8 mouse cellular contexts compared by ENCODE assay signal in the genomic region with DNA sequence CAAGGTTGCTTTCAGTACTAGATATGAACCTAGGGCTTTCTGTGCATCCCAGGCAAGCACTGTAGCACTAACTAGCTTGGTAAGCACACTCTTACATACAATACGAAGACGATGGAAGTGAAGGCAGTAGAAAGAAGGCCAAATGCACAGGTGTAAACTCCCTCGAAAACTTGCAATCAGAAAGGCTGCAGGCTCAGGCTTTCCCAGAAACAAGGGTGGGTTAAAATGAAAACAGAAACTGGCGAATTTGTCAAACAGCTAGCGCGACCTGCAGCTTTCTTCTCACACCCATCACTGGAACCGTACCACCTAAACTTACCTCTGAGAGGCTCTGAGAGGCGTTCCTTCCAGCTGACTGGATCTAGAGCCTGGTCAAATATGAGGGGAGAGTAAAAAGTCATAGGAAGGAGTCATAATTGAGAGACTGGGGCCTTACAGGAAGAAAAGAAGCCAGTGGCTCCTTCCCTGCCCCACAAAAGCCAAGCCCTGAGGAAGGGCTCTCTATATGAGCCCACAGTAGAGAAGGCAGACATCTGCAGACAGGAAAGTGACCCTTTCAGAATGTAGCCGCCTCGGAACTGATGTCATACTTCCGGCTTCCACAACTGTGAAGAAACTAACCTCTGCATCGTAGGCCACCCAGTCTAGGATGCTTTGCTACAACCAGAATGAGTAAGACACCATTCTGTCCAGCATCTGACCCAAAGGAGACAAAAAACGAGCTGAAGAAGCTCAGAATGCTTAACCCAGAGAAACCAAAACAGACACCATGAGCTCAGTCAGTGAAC. TPM values are rescaled to one million over a fixed set of nuclear protein-coding genes. Genes with fewer than 3 reads are reported as not detected.
DNase-seq lines count a peak whose midpoint lies in the region; ATAC-seq and TF ChIP-seq lines count a peak whose summit lies in the region.

No protein-coding gene starts in this region.

- TF ChIP-seq POLR2A in lung, adult 2 months (IDR thresholded peaks at IDR 0.05; ENCODE audit: borderline replicate concordance, extremely low read depth, low read depth, low read length) = no peak

- peaks cover 5% of the 10 kb centered on the region; the same call in 1 of the 2 replicates for H3K36me3 ChIP-seq in limb, embryonic 13.5 days
- peaks cover 1% of the 10 kb centered on the region; the same call in 1 of the 2 replicates for H3K36me3 ChIP-seq in splenic B cell, adult 2 months (ENCODE audit: control insufficient read depth, insufficient read depth, low read length, poor library complexity, severe bottlenecking)
- H3K36me3 ChIP-seq in hindbrain, embryonic 13.5 days = no peaks in the 10 kb centered on the region

- TF ChIP-seq CTCF in lung, adult 2 months (IDR thresholded peaks at IDR 0.05; ENCODE audit: insufficient read depth, low read length) = no peak

- H3K27me3 ChIP-seq in limb, embryonic 13.5 days = no peaks in the 10 kb centered on the region
- H3K27me3 ChIP-seq in splenic B cell, adult 2 months (ENCODE audit: control insufficient read depth, insufficient read depth, low read length, poor library complexity, severe bottlenecking) = no peaks in the 10 kb centered on the region
- no peaks in the 10 kb centered on the region for H3K27me3 ChIP-seq in hindbrain, embryonic 13.5 days

- H3K9ac ChIP-seq in limb, embryonic 13.5 days = no peak overlapping the region; the same call in 1 of the 2 replicates
- no peak overlapping the region for H3K9ac ChIP-seq in hindbrain, embryonic 13.5 days

- ATAC-seq in granulocyte monocyte progenitor cell, adult 5-6 weeks (replicated peaks; ENCODE audit: poor library complexity, severe bottlenecking) = peak; percentile 70
- ATAC-seq in limb, embryonic 13.5 days (ENCODE audit: low FRiP score, low read depth) = no peak
- ATAC-seq in hindbrain, embryonic 13.5 days (ENCODE audit: low FRiP score) = no peak

- WGBS in lung, adult 2 months = 34% methylated on average over 13 of the region's 13 CpGs
- WGBS in limb, embryonic 13.5 days = 75% methylated on average over 13 of the region's 13 CpGs
- WGBS in hindbrain, embryonic 13.5 days = 83% methylated on average over 13 of the region's 13 CpGs

- peak overlapping the region; percentile 48; the same call in 1 of the 2 replicates for H3K27ac ChIP-seq in limb, embryonic 13.5 days
- no peak overlapping the region for H3K27ac ChIP-seq in hindbrain, embryonic 13.5 days

- H3K9me3 ChIP-seq in limb, embryonic 13.5 days = no peaks in the 10 kb centered on the region
- no peaks in the 10 kb centered on the region for H3K9me3 ChIP-seq in hindbrain, embryonic 13.5 days

- H3K4me3 ChIP-seq in lung, adult 2 months (replicated peaks; ENCODE audit: extremely low read depth, low read depth, low read length) = no peak overlapping the region
- H3K4me3 ChIP-seq in limb, embryonic 13.5 days = no peak overlapping the region
- H3K4me3 ChIP-seq in hindbrain, embryonic 13.5 days = no peak overlapping the region

- peaks cover 31% of the 10 kb centered on the region for H3K4me1 ChIP-seq in lung, adult 2 months (ENCODE audit: control insufficient read depth, insufficient read depth, low read length)
- peaks cover 30% of the 10 kb centered on the region for H3K4me1 ChIP-seq in limb, embryonic 13.5 days
- peaks cover 17% of the 10 kb centered on the region for H3K4me1 ChIP-seq in hindbrain, embryonic 13.5 days (replicated peaks)

- no peak overlapping the region for H3K4me2 ChIP-seq in limb, embryonic 13.5 days (replicated peaks)
- H3K4me2 ChIP-seq in hindbrain, embryonic 13.5 days = no peak overlapping the region; the same call in 1 of the 2 replicates

- peak; percentile 30 to 51 for DNase-seq in lung, adult 18-20 months
- DNase-seq in lung, adult 2 months = no peak
- DNase-seq in splenic B cell, adult 2 months (ENCODE audit: low read depth, low spot score) = peak; percentile 75
- DNase-seq in testis, postnatal 14 days (ENCODE audit: low spot score) = no peak
- no peak for DNase-seq in gastrocnemius, postnatal 10 days

RNA-seq across cellular contexts. Expression of gene Rsbn1l, which starts 11.0 kb away (rescaled TPM):
- 5.3 and 7.0 TPM in 2 replicates for polyA plus RNA-seq in lung, adult 2 months (2012; rRNA removed)
- 24.6 and 34.4 TPM in 2 replicates for total RNA-seq in granulocyte monocyte progenitor cell, adult 5-6 weeks (2014; fragmentation: Nextera tagmentation)
- total RNA-seq in granulocyte monocyte progenitor cell, adult 5-6 weeks (2017) = 26.0 and 34.8 TPM in 2 replicates
- polyA plus RNA-seq in limb, embryonic 13.5 days (2015; fragmentation: Nextera tagmentation; extraction: Ambion mirVana) = 5.4 and 6.0 TPM in 2 replicates
- total RNA-seq in gastrocnemius, postnatal 10 days (2021) = 1 to 10 TPM; 8.6 to 9.7 TPM
- polyA plus RNA-seq in hindbrain, embryonic 13.5 days (2015; fragmentation: Nextera tagmentation; extraction: Ambion mirVana) = 4.8 and 5.3 TPM in 2 replicates

Comparison
In these comparisons a context has a peak if more than half of its experiments do, and no peak if none do; other contexts are left out.
1. DNase-seq: peak in lung, adult 18-20 months (2 of 2) and splenic B cell, adult 2 months (single experiment); none in lung, adult 2 months (single experiment), testis, postnatal 14 days (single experiment) and gastrocnemius, postnatal 10 days (single experiment).